Mouse (Mus musculus) heart, embryonic 12.5 days (tissue): Measurements from ENCODE around the gene Rnf145. TPM values are rescaled to one million over a fixed set of nuclear protein-coding genes. Genes with fewer than 3 reads are reported as not detected.

Source experiments
- ATAC-seq: fragments of 200-750 bp; cut with Nextera tagmentation; 2 replicates; pipeline ENCODE4 v1.8.0; 2017; ENCODE audit warnings: moderate TSS enrichment, moderate library complexity; ENCODE audit not compliant: insufficient number of reproducible peaks, low FRiP score
- H3K27ac ChIP-seq: fragments of 300-500 bp; sonication (generic); 2 replicates; pipeline ENCODE4 v1.5.1; 2016; ENCODE audit warnings: mild to moderate bottlenecking, moderate library complexity; ENCODE audit not compliant: poor library complexity, severe bottlenecking
- H3K27me3 ChIP-seq: fragments of 300-500 bp; sonication (generic); replicated peaks from 2 replicates; pipeline ENCODE4 v1.6.1; 2016; ENCODE audit warnings: mild to moderate bottlenecking, moderate library complexity
- H3K36me3 ChIP-seq: fragments of 300-500 bp; sonication (generic); 2 replicates; pipeline ENCODE4 v1.6.1; 2016; ENCODE audit warnings: mild to moderate bottlenecking, moderate library complexity
- H3K4me1 ChIP-seq: fragments of 300-500 bp; sonication (generic); replicated peaks from 2 replicates; pipeline ENCODE4 v1.6.1; 2016; ENCODE audit warnings: mild to moderate bottlenecking
- H3K4me2 ChIP-seq: fragments of 300-500 bp; sonication (generic); 2 replicates; pipeline ENCODE4 v1.6.1; 2016; ENCODE audit warnings: mild to moderate bottlenecking, moderate library complexity
- H3K4me3 ChIP-seq: fragments of 300-500 bp; sonication (generic); 2 replicates; pipeline ENCODE4 v1.5.1; 2016; ENCODE audit warnings: mild to moderate bottlenecking
- H3K9ac ChIP-seq: fragments of 300-500 bp; sonication (generic); 2 replicates; pipeline ENCODE4 v1.6.1; 2016; ENCODE audit warnings: mild to moderate bottlenecking, moderate library complexity
- H3K9me3 ChIP-seq: fragments of 300-500 bp; sonication (generic); replicated peaks from 2 replicates; pipeline ENCODE4 v1.6.1; 2016; ENCODE audit warnings: mild to moderate bottlenecking, moderate library complexity
- WGBS: fragments of 180-500 bp; shearing (Covaris S2); methylation state at CpG from one replicate; pipeline ENCODE4 v1.1.7; 2016; 5-methylcytosine and 5-hydroxymethylcytosine counted together
- microRNA-seq: library from miRNA; unstranded; fragments of <30 nt; microRNA quantifications from one replicate; pipeline ENCODE4, GENCODE M21; 2017
- polyA plus RNA-seq: library from polyadenylated mRNA; unstranded; fragments of >200 nt; fragmentation: Nextera tagmentation; extraction: Ambion mirVana; gene quantifications from 2 replicates; pipeline ENCODE4 v1.2.1, GENCODE M21; 2016

The Rnf145 gene
- polyA plus RNA-seq, 1 experiment from 2014 or later, result 70.6 TPM

DNA sequence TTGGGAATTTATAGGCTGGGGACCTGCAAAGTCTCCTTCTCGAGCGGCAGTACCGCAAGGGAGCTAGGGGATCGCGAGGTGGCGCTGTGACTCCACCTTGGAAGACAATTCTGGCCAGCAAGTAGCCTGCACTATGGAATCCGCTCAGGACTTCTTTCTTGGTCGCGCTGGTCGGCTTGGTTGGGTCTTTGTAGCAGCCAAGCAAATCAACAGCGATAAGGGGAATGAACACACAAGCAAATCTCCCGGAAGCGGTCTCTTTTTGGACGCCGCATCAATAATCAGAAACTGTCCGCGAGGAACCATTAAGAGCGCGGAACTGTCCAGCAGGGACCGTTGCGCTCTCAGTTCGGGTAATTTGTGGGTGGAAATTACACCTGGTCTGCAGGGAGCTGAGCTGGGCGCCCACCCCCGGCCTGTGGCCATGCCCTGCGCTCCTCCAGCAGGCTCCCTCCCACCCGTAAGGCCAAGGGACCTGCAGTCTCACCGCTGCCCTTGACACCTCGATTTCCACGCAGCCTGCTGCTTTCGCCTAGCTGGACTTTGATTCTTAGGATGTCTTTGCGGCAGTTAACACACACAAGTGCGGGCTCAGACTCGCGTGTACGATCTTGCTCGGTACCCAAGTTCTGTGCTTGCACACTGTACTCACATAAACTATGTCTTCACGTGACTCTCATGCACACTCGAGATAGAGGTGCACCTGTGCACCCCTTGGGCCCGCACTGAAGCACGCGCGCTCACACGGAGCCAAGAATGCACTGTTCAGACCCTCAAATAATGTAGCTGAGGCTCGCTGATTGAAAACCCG is 92.4 kb downstream of the Rnf145 start:
- H3K4me3 ChIP-seq, result peak overlapping the region; percentile 43
- peaks cover 21% of the 10 kb centered on the region for H3K4me1 ChIP-seq
- peaks cover 25% of the 10 kb centered on the region for H3K27me3 ChIP-seq
- peak; percentile 61 for ATAC-seq
- H3K4me2 ChIP-seq, result peak overlapping the region; percentile 84
- H3K9ac ChIP-seq, result peak overlapping the region; percentile 45; the same call in 1 of the 2 replicates
- no peak overlapping the region for H3K27ac ChIP-seq
- H3K36me3 ChIP-seq, result no peaks in the 10 kb centered on the region
- no peaks in the 10 kb centered on the region for H3K9me3 ChIP-seq
- 1% methylated on average over 45 of the region's 45 CpGs for WGBS

GRCm38 (mm10) chr11:44612156-44612555 is 93.4 kb downstream of the Rnf145 start:
- H3K4me1 ChIP-seq, result peaks cover 27% of the 10 kb centered on the region
- peaks cover 26% of the 10 kb centered on the region for H3K27me3 ChIP-seq
- no peaks in the 10 kb centered on the region for H3K36me3 ChIP-seq
- H3K4me2 ChIP-seq, result peak overlapping the region; percentile 84
- WGBS, result 3% methylated on average over 10 of the region's 10 CpGs
- no peak overlapping the region for H3K27ac ChIP-seq
- no peak for ATAC-seq
- H3K9me3 ChIP-seq, result no peaks in the 10 kb centered on the region
- H3K9ac ChIP-seq, result 0 out of 2 replicates have a peak overlapping the region, but pooled peaks have one; percentile 2
- peak overlapping the region; percentile 48 for H3K4me3 ChIP-seq

DNA sequence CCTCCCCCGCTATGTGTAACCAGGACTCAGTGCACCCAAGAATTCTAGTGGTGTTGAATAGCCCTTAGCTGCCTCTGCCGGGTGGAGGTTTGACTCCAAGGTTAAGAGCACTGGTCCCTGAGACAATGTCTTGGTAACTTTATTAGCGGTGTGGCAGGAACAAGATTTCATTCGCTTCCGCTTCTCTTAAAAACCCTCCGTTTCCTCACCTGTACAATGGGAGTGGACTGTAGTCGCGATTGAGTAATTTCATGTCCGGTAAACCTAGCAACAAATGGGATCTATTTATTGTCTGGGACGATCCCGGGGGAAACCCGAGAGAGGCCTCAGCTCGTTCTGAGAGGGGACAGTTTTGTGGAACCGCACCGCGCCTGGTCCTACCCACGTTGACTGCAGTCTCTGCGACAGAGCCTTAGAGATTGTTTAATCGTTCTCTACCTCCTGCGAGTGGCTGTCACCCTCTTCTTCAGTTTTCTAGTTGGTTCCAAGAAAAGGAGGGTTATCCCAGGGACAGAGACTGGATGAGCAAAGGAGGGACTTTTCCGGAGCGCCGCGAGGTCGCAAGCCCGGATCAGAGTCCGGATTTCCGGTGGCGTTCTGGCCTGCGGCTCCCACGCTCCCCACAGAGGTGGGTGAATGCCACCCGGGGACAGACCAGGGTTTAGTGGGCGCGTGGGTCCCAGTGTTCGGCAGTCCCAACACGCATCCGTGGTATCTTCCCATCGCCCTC is 94.1 kb downstream of the Rnf145 start:
- H3K4me1 ChIP-seq, result peaks cover 27% of the 10 kb centered on the region
- no peaks in the 10 kb centered on the region for H3K9me3 ChIP-seq
- H3K27ac ChIP-seq, result no peak overlapping the region
- H3K36me3 ChIP-seq, result no peaks in the 10 kb centered on the region
- peaks cover 26% of the 10 kb centered on the region for H3K27me3 ChIP-seq
- H3K4me3 ChIP-seq, result peak overlapping the region; percentile 48
- H3K9ac ChIP-seq, result peak overlapping the region; percentile 69
- 2% methylated on average over 38 of the region's 38 CpGs for WGBS
- ATAC-seq, result no peak
- H3K4me2 ChIP-seq, result peak overlapping the region; percentile 84

DNA sequence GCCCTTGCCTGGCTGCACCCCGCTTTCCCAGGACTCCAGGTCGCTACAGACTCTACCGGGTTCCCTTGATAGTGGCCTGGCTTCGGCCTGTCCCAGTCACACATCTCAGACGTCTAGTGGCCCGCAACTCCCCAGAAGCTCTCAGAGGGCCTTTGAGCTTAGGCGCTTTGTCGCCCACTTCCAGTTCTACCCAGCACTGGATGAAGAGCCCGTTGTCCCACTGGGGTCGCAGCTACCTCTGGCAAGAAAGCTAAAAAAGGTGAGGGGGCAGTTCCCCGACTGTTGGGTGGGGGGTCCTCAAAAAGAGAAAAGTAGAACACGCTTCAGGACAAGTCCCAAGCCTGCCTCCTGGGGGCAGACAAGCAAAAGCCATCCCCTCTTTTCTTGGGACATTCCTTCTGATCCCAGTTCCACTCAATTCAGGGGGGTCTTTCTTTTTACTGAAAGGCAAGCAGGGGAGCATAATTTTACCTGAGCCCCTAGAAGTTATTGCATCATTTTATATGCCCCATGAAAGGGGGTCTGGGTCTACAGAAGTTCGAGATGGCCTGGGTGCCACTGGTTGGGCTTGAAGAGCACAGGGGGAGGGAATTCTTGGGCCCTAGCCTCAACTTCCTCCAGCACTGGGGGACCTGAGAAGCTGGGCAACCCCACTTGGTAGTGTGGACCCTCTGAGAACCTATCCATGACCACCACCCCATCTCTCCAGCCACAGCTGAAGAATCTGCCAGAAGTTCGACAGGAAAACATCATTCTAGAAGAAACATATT is 94.8 kb downstream of the Rnf145 start:
- Histone ChIP-seq H3K4me3 (peak overlapping the region; percentile 48), H3K27ac (no peak overlapping the region), H3K36me3 (no peaks in the 10 kb centered on the region), H3K9ac (peak overlapping the region; percentile 69), H3K9me3 (no peaks in the 10 kb centered on the region), H3K4me2 (peak overlapping the region; percentile 84), H3K4me1 (peaks cover 27% of the 10 kb centered on the region), H3K27me3 (peaks cover 26% of the 10 kb centered on the region)
- ATAC-seq, result no peak
- WGBS, result 6% methylated on average over 14 of the region's 14 CpGs

Small RNAs within 50 kb of the gene (microRNA-seq; reads per million reads assigned to microRNA genes)
- gene Gm22121, result not detected

Other genes with a start within 250 kb of the Rnf145 start
- gene Il12b, start 118.9 kb upstream of the Rnf145 start, polyA plus RNA-seq, result 0.27 TPM in 1 of 2 replicates, not detected in the other
- gene Ublcp1, start 48.5 kb upstream of the Rnf145 start, polyA plus RNA-seq, result 42.1 and 48.4 TPM in 2 replicates
- 13.9 and 15.6 TPM in 2 replicates for gene Ebf1, start 98.4 kb downstream of the Rnf145 start, polyA plus RNA-seq